Mouse (Mus musculus) adrenal gland, postnatal 10 days (tissue): ENCODE data around the gene Gm10024. TPM values are rescaled to one million over a fixed set of nuclear protein-coding genes. Genes with fewer than 3 reads are reported as not detected.
A peak's percentile ranks its signal among the peaks of the same experiment; 100 is the strongest.
"Not testable (repeated sequence)": the region's sequence is repeated elsewhere in the genome, so short reads cannot be mapped to it uniquely, and the experiment has no call there.

ENCODE experiments used
- DNase-seq: peaks from one replicate; pipeline ENCODE4 v3.0.0; 2021; ENCODE audit warnings: mixed read lengths
- long read RNA-seq, 2 experiments: library from polyadenylated mRNA; stranded (forward); transcript quantifications; one replicate each; pipeline ENCODE4 v2.0.0; 2021
- total RNA-seq, 2 experiments: library from RNA; stranded (reverse); gene quantifications; 2 replicates each; pipeline ENCODE4 v1.2.3; 2021

Gm10024 gene
- total RNA-seq: not detected
- long read RNA-seq, experiment 1: 0 reads
- long read RNA-seq, experiment 2: 0 reads

DNA sequence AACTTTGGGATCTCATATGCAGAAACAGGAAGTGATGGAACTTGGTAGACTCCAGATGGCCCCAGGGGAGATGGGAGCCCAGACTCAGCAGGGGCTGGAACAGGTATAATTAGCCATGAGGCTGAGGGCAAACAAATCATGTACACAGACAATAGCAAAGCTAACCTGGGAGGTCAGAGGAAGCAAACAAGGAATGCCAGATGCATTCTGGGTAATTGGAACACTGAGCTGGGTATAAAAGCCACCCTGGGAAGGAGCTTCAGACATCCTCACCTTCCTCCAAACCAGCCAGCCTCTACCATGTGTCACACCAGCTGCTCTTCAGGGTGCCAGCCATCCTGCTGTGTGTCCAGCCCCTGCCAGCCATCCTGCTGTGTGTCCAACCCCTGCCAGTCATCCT, at the start of gene Gm10024:
Gene Gm10024, plus strand, starts transcription at position 301 of the 400 bp plus-strand sequence.
- DNase-seq: not testable (repeated sequence)

DNA sequence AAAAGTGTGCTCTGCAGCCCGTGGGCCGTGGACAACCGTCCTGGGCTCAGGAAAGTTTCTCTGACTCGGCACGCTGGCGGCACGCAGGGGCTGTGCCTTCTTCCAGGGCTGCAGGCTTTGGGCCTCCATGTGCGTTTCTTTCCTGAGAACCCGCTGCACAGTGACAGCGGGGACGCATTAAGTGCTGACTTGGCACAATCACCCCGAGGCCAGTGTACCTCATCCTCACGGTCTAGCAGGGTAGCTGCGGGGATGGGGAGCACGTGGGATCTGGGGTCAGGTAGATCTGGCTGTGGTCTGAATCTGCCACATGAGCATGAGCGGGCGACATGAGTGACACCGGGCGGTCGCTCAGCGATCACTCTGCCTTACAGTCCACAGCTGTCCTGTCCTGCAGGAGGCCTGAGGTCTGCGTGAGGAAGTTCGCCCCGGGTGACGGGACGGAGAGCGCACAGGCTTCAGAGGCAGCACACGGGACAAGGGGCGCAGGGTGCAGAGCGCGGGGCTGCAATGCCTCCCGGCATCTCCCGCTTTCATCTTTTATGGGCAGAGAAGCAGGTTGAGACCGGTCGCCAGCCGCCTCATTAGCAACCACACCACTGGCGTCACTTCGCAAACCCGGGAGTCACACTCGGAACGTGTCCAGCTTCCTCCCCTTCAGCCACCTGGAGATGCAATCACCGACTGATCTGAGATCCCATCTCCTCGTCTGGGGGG, 47.1 kb upstream of the Gm10024 start:
- no peak for DNase-seq

DNA sequence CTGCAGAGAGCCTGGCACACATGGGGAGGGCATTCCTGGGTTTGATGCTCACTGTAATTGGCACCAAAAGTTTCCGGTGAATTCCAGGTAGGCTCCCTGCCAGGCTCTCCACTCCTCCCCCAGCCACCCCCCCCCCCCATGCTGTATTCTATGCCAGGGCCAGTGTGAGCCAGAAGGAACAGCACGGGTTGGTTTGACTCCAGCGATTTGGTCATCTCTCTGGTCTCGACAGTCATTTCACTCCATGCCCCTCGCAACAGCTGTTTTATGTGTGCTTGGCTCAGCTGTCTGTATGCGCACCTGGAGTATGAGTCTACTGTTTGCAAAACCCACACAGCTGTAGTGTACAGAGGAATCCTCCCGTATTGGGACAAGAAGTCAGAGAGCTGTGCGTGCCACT, 44.9 kb upstream of the Gm10024 start:
- DNase-seq: peak; percentile 31

DNA sequence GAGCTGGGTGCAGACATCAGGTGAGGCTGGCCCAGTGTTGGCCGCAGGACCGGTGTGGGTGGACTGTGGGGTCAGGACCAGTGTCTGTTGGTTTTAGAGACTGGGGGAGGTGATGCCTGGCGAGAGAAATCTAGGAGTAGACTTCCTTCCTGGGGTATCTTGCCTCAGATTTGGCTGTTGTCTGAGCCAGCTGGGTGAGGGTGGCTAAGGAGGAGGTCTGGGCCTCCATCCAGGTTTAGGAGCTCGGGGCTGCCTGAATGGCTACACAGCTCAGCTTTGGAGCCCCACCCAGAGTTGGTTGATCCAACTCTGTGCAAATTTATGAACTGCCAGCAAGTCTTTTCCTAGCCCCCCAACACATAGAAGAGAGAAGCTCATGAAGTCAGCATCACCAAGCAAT, 43.9 kb upstream of the Gm10024 start:
- DNase-seq: no peak

DNA sequence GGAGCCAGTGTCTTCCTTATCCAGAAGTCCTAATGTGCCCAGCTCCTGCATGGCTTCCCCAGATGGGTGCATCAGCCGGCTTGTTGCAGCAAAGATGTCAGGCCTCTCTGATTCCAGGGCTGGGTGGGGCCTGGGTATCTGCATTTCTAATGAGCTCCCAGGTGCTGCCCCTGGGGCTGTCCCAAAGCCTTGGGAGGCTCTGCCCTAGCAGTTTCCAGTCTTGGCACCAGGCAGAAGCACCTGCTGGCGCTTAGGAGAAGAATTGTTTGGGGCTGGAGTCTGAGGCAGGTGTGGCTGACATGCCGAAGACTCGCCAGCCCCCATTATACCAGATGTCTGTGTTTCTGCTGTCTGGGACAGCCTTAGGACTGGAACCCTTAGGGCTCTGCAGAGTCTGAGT, 40.5 kb upstream of the Gm10024 start:
- no peak for DNase-seq

DNA sequence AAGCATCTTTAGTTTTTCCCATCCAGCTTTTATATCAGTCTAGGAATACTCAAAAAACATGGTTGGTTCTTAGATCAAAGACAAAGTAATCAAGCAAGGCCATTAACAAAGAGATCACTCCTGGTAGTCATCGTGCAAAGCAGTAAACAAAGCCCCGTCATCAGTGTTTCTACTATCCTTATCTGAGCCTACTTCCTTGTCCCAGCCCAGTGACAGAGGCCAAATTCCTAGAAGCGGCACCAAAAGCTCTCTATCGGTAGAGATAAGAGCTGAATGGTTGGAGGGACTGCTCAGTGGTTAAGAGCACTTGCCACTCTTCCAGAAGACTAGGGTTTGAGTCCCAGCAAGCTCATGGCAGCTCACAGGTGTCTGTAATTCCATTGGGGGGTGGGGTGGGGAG, 39.7 kb upstream of the Gm10024 start:
- DNase-seq: no peak

DNA sequence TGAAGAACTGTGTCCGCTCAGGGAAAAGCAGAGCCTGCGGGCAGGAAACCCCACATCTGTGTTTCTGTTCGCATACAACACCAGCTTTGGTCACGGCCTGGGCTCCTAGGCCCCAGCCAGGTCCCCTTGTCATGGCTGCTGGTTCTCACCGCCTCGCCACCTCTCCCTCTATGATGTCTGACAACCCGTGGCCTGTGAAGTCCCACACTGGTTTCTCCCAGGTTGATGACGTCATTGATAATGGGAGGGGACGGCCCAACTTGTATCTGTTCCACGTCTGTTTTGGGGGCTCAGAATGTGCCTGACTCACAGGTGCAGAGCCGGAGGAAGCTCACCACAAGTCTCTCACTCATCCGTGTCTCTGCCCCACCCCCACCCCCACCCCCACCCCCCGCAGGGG, 37.5 kb upstream of the Gm10024 start:
- DNase-seq: no peak

DNA sequence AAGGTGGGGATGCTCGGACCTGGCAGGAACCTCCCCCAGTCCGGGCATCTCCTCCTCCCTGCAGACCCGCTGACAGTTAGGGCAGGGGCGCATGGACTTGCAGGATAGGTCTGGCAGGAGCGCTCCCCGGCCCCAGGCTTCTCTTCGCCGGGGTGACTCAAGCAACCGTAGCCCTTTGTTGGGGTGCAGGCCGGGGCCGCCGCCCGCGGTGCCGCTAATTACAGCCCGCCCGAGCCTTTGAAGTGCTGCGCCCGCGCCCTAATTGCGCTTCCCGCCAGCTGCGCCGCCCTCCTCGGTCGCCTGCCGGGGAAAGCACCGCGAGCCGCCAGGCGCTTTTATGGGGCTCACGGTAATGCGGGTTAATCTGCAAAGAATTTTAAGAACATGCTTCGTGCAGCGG, 33.7 kb upstream of the Gm10024 start:
- DNase-seq: no peak

DNA sequence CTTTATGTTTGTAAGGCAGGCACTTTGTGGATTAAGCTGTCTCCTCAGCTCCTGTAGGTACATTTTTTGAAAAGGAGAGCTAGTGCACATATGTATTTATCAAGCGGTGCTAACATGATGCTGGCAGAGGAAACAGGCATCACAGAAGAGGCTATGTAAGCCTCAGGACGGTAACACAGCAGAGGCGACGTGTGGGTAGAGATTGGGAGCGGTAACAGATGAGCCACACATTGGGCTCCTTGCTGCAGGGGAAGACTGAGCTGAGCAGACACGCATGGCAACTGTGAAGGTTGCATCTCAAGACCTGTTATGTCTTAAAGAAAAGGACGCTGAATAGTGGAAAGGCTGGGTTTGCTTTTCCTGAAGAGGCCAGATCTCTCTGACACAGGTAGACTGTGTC, 28.3 kb upstream of the Gm10024 start:
- no peak for DNase-seq

DNA sequence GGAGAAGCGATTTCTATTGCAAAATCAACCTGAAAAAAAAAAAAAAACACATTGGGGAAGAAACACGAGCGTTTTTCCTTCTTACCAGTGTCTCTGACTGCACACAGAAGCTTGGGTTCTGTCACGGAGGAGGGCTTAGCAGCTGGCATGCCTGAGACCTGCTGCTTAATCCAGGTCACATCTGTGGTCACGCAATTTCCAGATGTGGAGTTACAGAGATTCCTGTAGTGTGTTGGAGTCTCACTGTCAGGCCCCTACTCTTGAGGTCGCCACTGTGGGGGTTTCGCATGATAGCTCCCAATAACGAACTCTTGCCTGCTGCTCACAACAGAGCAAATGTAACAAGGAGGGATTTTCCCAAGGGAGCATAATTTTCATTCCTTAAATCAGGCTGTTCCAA, 27.1 kb upstream of the Gm10024 start:
- no peak for DNase-seq

DNA sequence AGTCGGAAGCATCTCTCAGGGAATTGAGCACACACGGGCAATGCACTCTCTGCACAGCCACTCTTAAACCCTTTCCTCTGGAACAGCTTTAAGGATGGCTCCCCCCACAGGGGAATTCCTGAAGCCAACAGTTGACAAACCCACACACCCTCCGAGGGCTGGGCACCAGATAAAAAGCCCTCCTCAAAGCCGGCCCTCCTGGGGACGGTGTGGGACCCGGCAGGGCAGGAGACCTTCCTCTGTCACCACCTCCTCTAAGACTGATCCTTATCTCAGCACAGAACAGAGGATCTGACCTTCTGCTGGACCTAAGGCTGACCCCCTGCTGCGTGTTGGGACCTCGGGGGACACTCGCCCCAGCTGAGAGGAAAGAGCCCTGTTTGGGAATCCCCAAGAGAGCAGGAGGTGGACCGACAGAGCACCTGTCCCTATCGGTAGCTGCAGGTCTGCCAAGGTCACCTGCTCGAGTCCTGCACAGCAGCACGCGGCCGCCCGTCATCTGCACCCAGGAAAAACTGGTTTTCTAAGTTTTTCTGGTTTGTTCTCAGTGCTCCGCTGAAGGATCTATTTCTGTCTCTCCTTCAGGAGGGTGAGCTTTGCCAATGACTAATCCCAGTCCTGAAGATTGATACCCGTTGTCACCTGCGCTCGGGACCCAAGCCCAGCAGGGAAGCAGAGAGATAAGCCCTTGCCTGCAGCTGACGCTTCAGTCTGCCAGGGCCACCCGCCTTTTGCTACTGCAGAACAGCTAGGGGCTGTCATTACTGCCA, 25.2 kb upstream of the Gm10024 start, which contains the start of gene Tspear:
Gene Tspear, plus strand, starts transcription at position 675 of the 770 bp plus-strand sequence.
- DNase-seq: no peak

DNA sequence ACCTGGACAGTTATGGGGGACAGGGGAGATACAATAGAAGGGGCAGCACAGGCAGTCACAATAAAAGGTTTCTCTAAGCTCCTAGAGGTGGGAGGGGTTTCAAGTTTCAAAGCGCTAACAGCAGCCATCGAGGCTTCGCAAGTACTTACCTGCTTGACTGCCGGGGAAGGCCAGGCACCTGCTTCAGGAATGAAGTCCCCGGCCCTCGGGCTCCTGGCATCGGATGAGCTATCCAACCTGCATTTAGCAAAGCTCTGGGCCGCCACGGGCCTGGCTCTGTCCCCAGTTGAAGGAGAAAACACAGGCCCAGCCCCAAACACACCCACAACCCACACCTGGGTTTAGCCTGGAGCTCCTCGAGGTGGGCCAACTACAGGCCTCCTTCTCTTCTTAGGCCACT, 24.2 kb upstream of the Gm10024 start:
- no peak for DNase-seq

DNA sequence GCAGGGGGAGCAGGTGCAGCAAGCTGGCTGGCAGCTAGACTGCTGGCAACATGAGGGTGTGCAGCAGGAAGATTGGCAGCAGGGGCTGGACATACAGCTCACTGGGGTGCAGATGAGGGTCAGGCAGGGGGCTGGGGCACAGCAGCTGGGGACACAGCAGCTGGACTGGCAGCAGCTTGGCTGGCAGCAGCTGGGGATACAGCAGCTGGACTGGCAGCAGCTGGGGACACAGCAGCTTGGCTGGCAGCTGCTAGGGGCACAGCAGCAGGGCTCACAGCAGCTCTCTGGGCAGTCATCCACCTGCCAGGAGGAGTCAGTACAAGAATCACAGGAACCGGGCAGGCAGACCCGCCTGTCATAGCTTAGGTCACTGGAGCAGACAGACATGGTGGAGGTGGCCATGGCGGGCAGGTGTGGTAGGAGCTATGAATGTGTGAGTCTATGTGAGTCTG, 20.9 kb upstream of the Gm10024 start, which contains the start of gene Gm19402:
Gene Gm19402, minus strand, starts transcription at position 402 of the 452 bp plus-strand sequence.
- DNase-seq: not testable (repeated sequence)

DNA sequence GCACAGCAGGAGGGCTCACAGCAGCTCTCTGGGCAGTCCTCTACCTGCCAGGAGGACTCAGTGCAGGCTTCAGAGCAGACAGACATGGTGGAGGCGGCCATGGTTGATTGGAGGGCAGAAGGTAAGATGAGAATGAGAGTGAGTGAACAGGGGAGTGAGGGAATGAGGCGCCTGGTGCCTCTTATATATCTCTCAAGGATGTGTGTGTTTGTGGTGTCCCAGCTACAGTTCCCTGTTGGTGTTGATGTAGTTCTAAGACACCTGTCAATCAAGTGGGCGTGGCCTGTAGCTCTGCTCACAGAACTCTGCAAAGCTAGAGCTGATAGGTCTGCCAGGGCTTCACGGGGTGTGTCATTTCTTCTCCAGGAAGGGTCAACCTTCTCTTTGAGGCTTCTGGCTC, 14.1 kb upstream of the Gm10024 start, which contains the start of gene Gm9508:
Gene Gm9508, minus strand, starts transcription at position 101 of the 400 bp plus-strand sequence.
- no peak for DNase-seq

DNA sequence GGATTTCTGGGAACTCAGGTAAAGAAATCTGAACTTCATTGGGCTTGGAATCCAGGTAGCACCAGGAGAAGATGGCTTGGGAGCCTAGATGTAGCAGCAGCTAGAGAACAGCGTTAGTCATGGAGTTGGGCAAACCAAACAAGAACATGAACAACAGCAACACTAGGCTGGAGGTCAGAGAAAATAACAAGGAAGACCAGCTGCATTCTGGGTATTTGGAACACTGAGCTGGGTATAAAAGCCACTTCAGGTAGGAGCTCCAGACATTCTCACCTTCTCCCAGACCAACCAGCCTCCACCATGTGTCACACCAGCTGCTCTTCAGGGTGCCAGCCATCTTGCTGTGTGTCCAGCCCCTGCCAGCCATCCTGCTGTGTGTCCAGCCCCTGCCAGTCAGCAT, 4.9 kb upstream of the Gm10024 start, which contains the start of gene Gm10272:
Gene Gm10272, plus strand, starts transcription at position 301 of the 400 bp plus-strand sequence.
- DNase-seq: no peak

DNA sequence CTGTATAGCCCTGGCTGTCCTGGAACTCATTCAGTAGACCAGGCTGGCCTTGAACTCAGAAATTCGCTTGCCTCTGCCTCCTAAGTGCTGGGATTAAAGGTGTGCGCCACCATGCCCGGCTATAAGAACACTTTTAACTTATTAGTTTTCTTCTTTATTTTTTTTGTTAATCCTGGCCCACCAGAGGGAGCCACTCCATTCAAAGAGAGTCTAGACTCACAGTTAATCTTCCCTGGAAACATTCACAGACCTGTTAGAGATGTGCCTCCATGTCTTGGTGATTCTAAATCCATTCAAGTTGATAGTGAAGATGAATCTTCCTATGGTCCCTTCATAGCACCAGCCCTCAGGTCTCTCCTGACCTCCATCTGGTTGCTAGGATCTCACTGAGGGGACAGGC, 1.4 kb upstream of the Gm10024 start:
- DNase-seq: no peak

DNA sequence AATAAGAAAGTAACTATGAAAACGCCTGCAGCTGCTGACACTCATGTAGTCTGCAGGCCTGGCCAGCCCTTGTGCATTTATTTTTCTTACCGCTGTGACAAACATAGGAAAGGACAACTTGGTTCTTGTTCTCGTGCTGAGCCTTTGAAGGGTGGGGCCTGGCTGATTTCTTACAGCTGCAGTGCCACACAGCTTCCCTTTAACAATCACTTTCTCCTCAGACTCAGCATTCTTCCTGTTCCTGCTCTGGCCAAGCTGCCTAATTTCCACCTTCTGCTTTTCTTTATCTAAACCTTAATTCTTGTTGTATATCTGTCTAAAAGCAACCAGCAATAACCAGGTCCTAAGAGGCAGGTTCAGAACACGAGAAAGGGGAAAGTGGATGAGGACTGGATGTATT, 2.5 kb downstream of the Gm10024 start:
- DNase-seq: no peak

DNA sequence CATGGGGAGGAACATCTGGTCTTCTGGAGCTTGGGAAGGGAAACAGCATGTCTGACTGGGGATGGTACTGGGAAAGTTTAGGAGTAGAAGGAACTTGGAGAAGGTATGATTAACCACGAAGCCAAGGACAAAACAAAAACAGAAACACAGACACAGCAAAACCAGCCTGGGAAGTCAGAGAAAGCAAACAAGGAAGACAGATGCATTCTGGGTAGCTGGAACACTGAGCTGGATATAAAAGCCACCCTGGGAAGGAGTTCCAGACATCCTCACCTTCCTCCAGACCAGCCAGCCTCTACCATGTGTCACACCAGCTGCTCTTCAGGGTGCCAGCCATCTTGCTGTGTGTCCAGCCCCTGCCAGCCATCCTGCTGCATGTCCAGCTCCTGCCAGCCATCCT, 4.2 kb downstream of the Gm10024 start, which contains the start of gene Gm10142:
Gene Gm10142, plus strand, starts transcription at position 301 of the 400 bp plus-strand sequence.
- DNase-seq: no peak

DNA sequence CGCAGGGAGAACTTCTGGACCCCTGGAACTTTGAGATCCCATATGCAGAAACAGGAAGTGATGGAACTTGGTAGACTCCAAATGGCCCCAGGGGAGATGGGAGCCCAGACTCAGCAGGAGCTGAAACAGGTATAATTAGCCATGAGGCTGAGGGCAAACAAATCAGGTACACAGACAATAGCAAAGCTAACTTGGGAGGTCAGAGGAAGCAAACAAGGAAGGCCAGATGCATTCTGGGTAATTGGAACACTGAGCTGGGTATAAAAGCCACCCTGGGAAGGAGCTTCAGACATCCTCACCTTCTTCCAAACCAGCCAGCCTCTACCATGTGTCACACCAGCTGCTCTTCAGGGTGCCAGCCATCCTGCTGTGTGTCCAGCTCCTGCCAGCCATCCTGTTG, 9.0 kb downstream of the Gm10024 start, which contains the start of gene Krtap12-1:
Gene Krtap12-1, plus strand, starts transcription at position 301 of the 400 bp plus-strand sequence.
- DNase-seq: not testable (repeated sequence)

DNA sequence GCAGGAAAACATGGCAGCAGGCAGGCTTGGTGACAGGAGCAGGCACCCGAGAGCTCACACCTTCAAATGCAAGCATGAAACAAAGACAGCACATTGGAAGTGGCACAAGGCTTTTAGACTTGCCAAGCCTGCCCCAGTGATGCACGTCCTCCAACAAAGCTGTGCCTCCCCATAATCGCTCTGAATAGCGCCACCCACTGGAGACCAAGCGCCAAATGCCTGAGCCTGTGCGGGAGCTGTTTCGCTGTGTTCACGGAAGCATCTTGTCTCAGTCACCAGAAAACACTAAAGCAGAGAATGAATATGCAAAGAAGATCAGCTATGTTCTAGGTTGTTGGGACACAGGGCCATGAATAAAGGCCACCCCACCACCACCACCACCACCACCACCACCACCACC, 13.6 kb downstream of the Gm10024 start:
- DNase-seq: no peak

DNA sequence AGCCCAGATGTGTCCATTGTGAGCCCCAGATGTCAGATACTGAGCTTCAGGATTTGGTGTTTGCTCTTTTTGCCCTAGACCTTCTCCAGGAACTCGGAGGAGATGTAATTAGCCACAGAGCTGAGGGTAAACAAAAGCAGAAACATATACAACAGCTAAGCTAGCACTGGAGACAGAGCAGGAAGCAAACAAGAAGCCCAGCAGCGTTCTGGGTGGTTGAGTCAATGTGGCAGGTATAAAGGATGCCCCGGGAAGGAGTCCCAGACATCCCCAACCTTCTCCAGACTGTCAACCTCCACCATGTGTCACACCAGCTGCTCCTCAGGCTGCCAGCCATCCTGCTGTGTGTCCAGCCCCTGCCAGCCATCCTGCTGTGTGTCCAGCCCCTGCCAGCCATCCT, 14.9 kb downstream of the Gm10024 start, which contains the start of gene Gm10100:
Gene Gm10100, plus strand, starts transcription at position 301 of the 400 bp plus-strand sequence.
- no peak for DNase-seq

DNA sequence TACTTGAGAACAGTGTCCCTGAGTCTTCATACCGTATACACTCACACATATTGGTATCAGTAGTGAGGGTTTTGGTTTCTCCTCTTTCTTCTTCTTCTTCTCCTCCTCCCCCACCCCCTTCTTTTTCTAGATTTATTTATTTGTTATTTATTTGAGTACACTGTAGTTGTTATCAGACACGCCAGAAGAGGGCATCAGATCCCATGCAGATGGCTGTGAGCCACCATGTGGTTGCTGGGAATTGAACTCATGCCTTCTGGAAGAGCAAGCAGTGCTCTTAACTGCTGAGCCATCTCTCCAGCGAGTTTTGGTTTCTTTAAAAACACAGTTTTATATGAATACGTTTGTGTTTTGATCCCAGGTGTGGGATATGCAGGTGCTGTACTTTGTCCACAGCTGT, 17.0 kb downstream of the Gm10024 start:
- DNase-seq: no peak

DNA sequence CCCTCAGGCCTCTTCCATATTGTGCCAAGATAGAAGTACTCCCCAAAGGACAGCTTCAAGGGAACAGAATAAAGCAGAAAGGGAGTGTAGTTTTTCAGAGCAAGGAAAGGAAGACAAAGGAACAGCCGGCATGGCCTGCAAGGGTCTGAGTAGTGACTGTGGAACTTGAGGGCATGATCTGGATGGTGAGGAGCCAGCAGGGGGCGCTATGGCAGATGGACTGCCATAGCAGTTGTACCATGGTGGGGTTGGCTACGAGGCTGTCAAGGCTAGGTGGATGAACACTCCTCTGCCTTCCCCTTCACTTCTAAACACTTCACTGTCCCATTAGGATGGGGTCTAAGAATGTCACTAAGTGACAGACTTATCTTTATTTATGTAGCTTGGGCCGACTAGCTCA, 18.0 kb downstream of the Gm10024 start:
- peak; percentile 34 for DNase-seq
